Mouse (Mus musculus): ENCODE data around the gene Irf2bpl.

GRCm38 (mm10) chr12:86878426-86879353 lies 5.9 kb downstream of the Irf2bpl start:
- TF ChIP-seq GATA1 (IDR thresholded peaks at IDR 0.05; ENCODE audit: borderline replicate concordance, low read length), result no peak
- TF ChIP-seq CTCF (IDR thresholded peaks at IDR 0.05; ENCODE audit: low read depth, low read length), result no peak
- TF ChIP-seq GATA2 (IDR thresholded peaks at IDR 0.05; ENCODE audit: borderline replicate concordance, low read depth, low read length), result no peak
- no peak for TF ChIP-seq POLR2AphosphoS5 (IDR thresholded peaks at IDR 0.05; ENCODE audit: insufficient replicate concordance, low read depth, low read length)
- no peak for TF ChIP-seq TAL1 (conservative IDR thresholded peaks at IDR 0.05; ENCODE audit: low read depth, low read length)

All from G1E (cell line).